Comparison of ENCODE assay signal across 11 mouse cellular contexts in the genomic region with DNA sequence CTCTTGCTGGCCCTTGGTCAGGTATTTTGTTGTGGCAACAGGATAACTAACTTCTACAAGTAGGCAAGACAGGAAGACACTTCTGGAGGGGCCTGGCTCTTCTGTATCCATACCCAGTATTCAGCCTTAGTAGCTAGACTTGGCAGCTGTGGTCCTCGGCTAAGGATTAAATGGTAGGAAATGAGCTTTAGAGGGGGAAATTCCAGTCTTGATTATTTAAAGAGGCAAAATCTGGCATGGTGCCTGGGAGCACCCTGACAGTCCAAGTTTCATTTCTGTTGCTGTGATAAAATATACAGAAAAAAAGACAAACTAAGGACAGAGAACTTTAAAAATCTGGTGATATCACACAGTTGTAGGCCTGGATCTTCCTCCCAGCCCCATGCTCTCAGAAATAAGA. TPM values are rescaled to one million over a fixed set of nuclear protein-coding genes. Genes with fewer than 3 reads are reported as not detected.
DNase-seq lines count a peak whose midpoint lies in the region; ATAC-seq and TF ChIP-seq lines count a peak whose summit lies in the region.
"Had no signal": no experiment of that assay in that cellular context is flagged by ENCODE, and none has a peak within 500 bp of the region (broad histone marks: within the 10 kb centered on the region; RNA-seq: fewer than 3 reads in every experiment).

No protein-coding gene starts in this region.

- no peak for DNase-seq in intestine, embryonic 14.5 days (ENCODE audit: low spot score)
- DNase-seq in MEL (ENCODE audit: low read depth, low spot score), result no peak
- peak; percentile 67 to 83 for DNase-seq in left cerebral cortex, postnatal 25 days (ENCODE audit: low spot score in 2 of 2)
- DNase-seq in thymus, postnatal 0 days (ENCODE audit: low spot score), result no peak
- DNase-seq in forebrain, embryonic 10.5 days (ENCODE audit: extremely low spot score, low spot score), result no peak
- DNase-seq in midbrain, postnatal 0 days (ENCODE audit: low spot score), result no peak
- DNase-seq: midbrain, embryonic 14.5 days had no signal

- H3K9ac ChIP-seq in intestine, embryonic 14.5 days (ENCODE audit: low read length), result no peak overlapping the region
- no peak overlapping the region for H3K9ac ChIP-seq in intestine, postnatal 0 days (ENCODE audit: low read depth, low read length)
- H3K9ac ChIP-seq in MEL (ENCODE audit: control insufficient read depth, low read depth, low read length, poor library complexity, severe bottlenecking), result no peak overlapping the region
- H3K9ac ChIP-seq in heart, embryonic 14.5 days (ENCODE audit: low read length), result no peak overlapping the region
- H3K9ac ChIP-seq in midbrain, postnatal 0 days (replicated peaks; ENCODE audit: low read length, poor library complexity, severe bottlenecking), result no peak overlapping the region

- no peaks in the 10 kb centered on the region for H3K36me3 ChIP-seq in intestine, embryonic 14.5 days (ENCODE audit: control insufficient read depth, insufficient read depth, low read length)
- no peaks in the 10 kb centered on the region for H3K36me3 ChIP-seq in intestine, postnatal 0 days (ENCODE audit: control insufficient read depth, insufficient read depth)
- H3K36me3 ChIP-seq in MEL (ENCODE audit: control insufficient read depth in 1 of 2, insufficient read depth in 2 of 2, low read length in 2 of 2), result peaks cover 0 to 25% of the 10 kb centered on the region in 2 experiments; a peak in 2 of 4 replicates
- H3K36me3 ChIP-seq in heart, embryonic 14.5 days (ENCODE audit: control insufficient read depth, insufficient read depth, low read length), result no peaks in the 10 kb centered on the region
- H3K36me3 ChIP-seq in forebrain, embryonic 10.5 days (replicated peaks), result no peaks in the 10 kb centered on the region
- H3K36me3 ChIP-seq in midbrain, postnatal 0 days (ENCODE audit: insufficient read depth, low read length), result no peaks in the 10 kb centered on the region

- peaks cover 5% of the 10 kb centered on the region; the same call in 1 of the 2 replicates for H3K4me1 ChIP-seq in intestine, embryonic 14.5 days (replicated peaks; ENCODE audit: control insufficient read depth, insufficient read depth, low read length)
- H3K4me1 ChIP-seq in intestine, postnatal 0 days (replicated peaks; ENCODE audit: control insufficient read depth, insufficient read depth, low read length), result no peaks in the 10 kb centered on the region
- peaks cover 16 to 39% of the 10 kb centered on the region in 2 experiments for H3K4me1 ChIP-seq in MEL (ENCODE audit: control insufficient read depth in 1 of 2, insufficient read depth in 2 of 2, low read length in 2 of 2)
- H3K4me1 ChIP-seq in heart, embryonic 14.5 days (ENCODE audit: control insufficient read depth in 2 of 2, insufficient read depth in 2 of 2, low read length in 2 of 2), result peaks cover 4 to 8% of the 10 kb centered on the region in 2 experiments; a peak in 3 of 4 replicates
- H3K4me1 ChIP-seq in forebrain, embryonic 10.5 days, result no peaks in the 10 kb centered on the region
- no peaks in the 10 kb centered on the region for H3K4me1 ChIP-seq in midbrain, postnatal 0 days (ENCODE audit: insufficient read depth, low read length)

- H3K4me2 ChIP-seq in intestine, embryonic 14.5 days (ENCODE audit: low read length), result no peak overlapping the region
- H3K4me2 ChIP-seq in intestine, postnatal 0 days (replicated peaks; ENCODE audit: low read depth), result no peak overlapping the region
- no peak overlapping the region for H3K4me2 ChIP-seq in heart, embryonic 14.5 days (ENCODE audit: low read length)
- H3K4me2 ChIP-seq in midbrain, postnatal 0 days (ENCODE audit: low read depth, low read length, poor library complexity, severe bottlenecking), result no peak overlapping the region

- no peaks in the 10 kb centered on the region for H3K27me3 ChIP-seq in intestine, embryonic 14.5 days (replicated peaks; ENCODE audit: control insufficient read depth, insufficient read depth, low read length)
- H3K27me3 ChIP-seq in intestine, postnatal 0 days (replicated peaks; ENCODE audit: control insufficient read depth, insufficient read depth, low read length), result no peaks in the 10 kb centered on the region
- H3K27me3 ChIP-seq in MEL (ENCODE audit: control insufficient read depth in 1 of 2, insufficient read depth in 2 of 2, low read length in 2 of 2), result no peaks in the 10 kb centered on the region
- H3K27me3 ChIP-seq in heart, embryonic 14.5 days (ENCODE audit: control insufficient read depth, insufficient read depth, low read length), result no peaks in the 10 kb centered on the region
- no peaks in the 10 kb centered on the region for H3K27me3 ChIP-seq in forebrain, embryonic 10.5 days (ENCODE audit: poor library complexity, severe bottlenecking)
- no peaks in the 10 kb centered on the region for H3K27me3 ChIP-seq in midbrain, postnatal 0 days (ENCODE audit: insufficient read depth, low read length)

- ATAC-seq in intestine, embryonic 14.5 days (replicated peaks; ENCODE audit: low FRiP score, low TSS enrichment, low read depth), result no peak
- ATAC-seq in intestine, postnatal 0 days, result no peak
- no peak for ATAC-seq in heart, embryonic 14.5 days (ENCODE audit: insufficient number of reproducible peaks, insufficient read depth, low FRiP score, low read depth)
- no peak for ATAC-seq in midbrain, postnatal 0 days (ENCODE audit: low FRiP score)

- TF ChIP-seq CTCF in intestine, postnatal 0 days (IDR thresholded peaks at IDR 0.05; ENCODE audit: low read depth), result no peak
- no peak for TF ChIP-seq CTCF in MEL (IDR thresholded peaks at IDR 0.05 in 2 of 3, conservative IDR thresholded peaks at IDR 0.05 in 1 of 3; ENCODE audit: control insufficient read depth in 1 of 3, insufficient read depth in 1 of 3, low read depth in 2 of 3, low read length in 3 of 3, poor library complexity in 1 of 3, severe bottlenecking in 1 of 3)
- TF ChIP-seq CTCF in midbrain, postnatal 0 days (IDR thresholded peaks at IDR 0.05), result no peak

- TF ChIP-seq RAD21 in MEL (IDR thresholded peaks at IDR 0.05; ENCODE audit: low read depth, low read length), result no peak

- no peak for TF ChIP-seq POLR2A in MEL (IDR thresholded peaks at IDR 0.05; ENCODE audit: control insufficient read depth in 1 of 2, insufficient read depth in 1 of 2, low read depth in 1 of 2, low read length in 2 of 2, poor library complexity in 1 of 2)

- 0 out of 2 replicates have a peak overlapping the region, but pooled peaks have one; percentile 35 for H3K27ac ChIP-seq in intestine, embryonic 14.5 days (ENCODE audit: low read depth)
- no peak overlapping the region for H3K27ac ChIP-seq in intestine, postnatal 0 days (ENCODE audit: low read depth, low read length)
- peak overlapping the region; percentile 10; the same call in 1 of the 2 replicates for H3K27ac ChIP-seq in MEL (ENCODE audit: control insufficient read depth, low read depth, low read length)
- peak overlapping the region; percentile 41 to 44; a peak in 1 of 4 replicates for H3K27ac ChIP-seq in heart, embryonic 14.5 days (replicated peaks in 1 of 2; ENCODE audit: control insufficient read depth in 1 of 2, insufficient read depth in 1 of 2, low read depth in 2 of 2, low read length in 2 of 2)
- H3K27ac ChIP-seq in forebrain, embryonic 10.5 days, result no peak overlapping the region
- H3K27ac ChIP-seq in midbrain, postnatal 0 days (ENCODE audit: low read depth, low read length), result no peak overlapping the region

- no peaks in the 10 kb centered on the region for H3K9me3 ChIP-seq in intestine, embryonic 14.5 days (ENCODE audit: control insufficient read depth, low read length)
- no peaks in the 10 kb centered on the region for H3K9me3 ChIP-seq in intestine, postnatal 0 days (ENCODE audit: control insufficient read depth)
- no peaks in the 10 kb centered on the region for H3K9me3 ChIP-seq in MEL (replicated peaks; ENCODE audit: insufficient read depth, low read length)
- H3K9me3 ChIP-seq in heart, embryonic 14.5 days (ENCODE audit: control insufficient read depth, low read length), result no peaks in the 10 kb centered on the region
- no peaks in the 10 kb centered on the region for H3K9me3 ChIP-seq in forebrain, embryonic 10.5 days
- H3K9me3 ChIP-seq in midbrain, postnatal 0 days (ENCODE audit: low read length), result no peaks in the 10 kb centered on the region
- H3K9me3 ChIP-seq: G1E had no signal

- 25% methylated on average over 1 of the region's 1 CpGs for WGBS in intestine, embryonic 14.5 days
- 49% methylated on average over 1 of the region's 1 CpGs for WGBS in intestine, postnatal 0 days
- 19% methylated on average over 1 of the region's 1 CpGs for WGBS in heart, embryonic 14.5 days
- WGBS in forebrain, embryonic 10.5 days, result 85% methylated on average over 1 of the region's 1 CpGs
- 62% methylated on average over 1 of the region's 1 CpGs for WGBS in midbrain, postnatal 0 days

- H3K79me2 ChIP-seq in MEL (ENCODE audit: control insufficient read depth, insufficient read depth, low read length, poor library complexity), result peaks cover under 1% of the 10 kb centered on the region; the same call in 1 of the 2 replicates

- peak in 1 of 2 experiments; percentile 15; a peak in 1 of 4 replicates for TF ChIP-seq EP300 in MEL (IDR thresholded peaks at IDR 0.05; ENCODE audit: low read depth in 1 of 2, low read length in 2 of 2)

- H3K4me3 ChIP-seq in intestine, embryonic 14.5 days (ENCODE audit: low read depth, low read length), result no peak overlapping the region
- no peak overlapping the region for H3K4me3 ChIP-seq in intestine, postnatal 0 days (ENCODE audit: low read depth, low read length)
- H3K4me3 ChIP-seq in MEL (ENCODE audit: control insufficient read depth in 1 of 2, insufficient read depth in 1 of 2, low read depth in 2 of 2, low read length in 2 of 2), result no peak overlapping the region
- no peak overlapping the region for H3K4me3 ChIP-seq in heart, embryonic 14.5 days (ENCODE audit: control insufficient read depth in 1 of 2, insufficient read depth in 1 of 2, low read depth in 1 of 2, low read length in 2 of 2)
- H3K4me3 ChIP-seq in forebrain, embryonic 10.5 days, result no peak overlapping the region
- H3K4me3 ChIP-seq in midbrain, postnatal 0 days (ENCODE audit: low read depth, low read length), result no peak overlapping the region
- H3K4me3 ChIP-seq: erythroblast, embryonic 14.5 days had no signal

- intact Hi-C loops in left cerebral cortex, postnatal 25 days (cut with DNase I), result no loop called here

RNA-seq across cellular contexts. Expression of a gene that starts 20.0 kb away (rescaled TPM):
- 8.5 and 9.7 TPM in 2 replicates for polyA plus RNA-seq in intestine, embryonic 14.5 days (2014; fragmentation: Nextera tagmentation; extraction: Ambion mirVana)
- polyA plus RNA-seq in intestine, postnatal 0 days (2015; fragmentation: Nextera tagmentation; extraction: Ambion mirVana), result 7.3 and 7.7 TPM in 2 replicates
- total RNA-seq in MEL (2012; rRNA removed), result 19.7 and 21.8 TPM in 2 replicates
- polyA plus RNA-seq in MEL (2012; ENCODE audit: insufficient read depth in 1 of 2, insufficient read length in 2 of 2, low read depth in 1 of 2, low replicate concordance in 2 of 2, missing spikeins in 1 of 2), result 10 to 100 TPM; 22.8 to 75.8 TPM
- polyA plus RNA-seq in heart, embryonic 14.5 days (2014; fragmentation: Nextera tagmentation; extraction: Ambion mirVana), result 8.1 and 8.4 TPM in 2 replicates
- 1 to 10 TPM; 3.0 to 3.9 TPM for total RNA-seq in left cerebral cortex, postnatal 25 days (2021)
- 13.0 and 18.0 TPM in 2 replicates for polyA plus RNA-seq in thymus, postnatal 0 days (2015; fragmentation: Nextera tagmentation; extraction: Ambion mirVana)
- polyA plus RNA-seq in forebrain, embryonic 10.5 days (2016; fragmentation: Nextera tagmentation; extraction: Ambion mirVana), result 4.6 and 5.0 TPM in 2 replicates
- total RNA-seq in midbrain, postnatal 0 days (2014; rRNA removed), result 3.7 and 5.4 TPM in 2 replicates
- polyA plus RNA-seq in midbrain, postnatal 0 days (2015; fragmentation: Nextera tagmentation; extraction: Ambion mirVana), result 1.2 and 1.4 TPM in 2 replicates

RNA-seq across cellular contexts. Expression of a gene that starts 24.0 kb away (rescaled TPM):
- polyA plus RNA-seq in intestine, embryonic 14.5 days (2014; fragmentation: Nextera tagmentation; extraction: Ambion mirVana), result 0.34 and 0.36 TPM in 2 replicates
- polyA plus RNA-seq in intestine, postnatal 0 days (2015; fragmentation: Nextera tagmentation; extraction: Ambion mirVana), result 0.20 and 0.22 TPM in 2 replicates
- 0.04 and 0.13 TPM in 2 replicates for total RNA-seq in MEL (2012; rRNA removed)
- polyA plus RNA-seq in MEL (2012; ENCODE audit: insufficient read depth in 1 of 2, insufficient read length in 2 of 2, low read depth in 1 of 2, low replicate concordance in 2 of 2, missing spikeins in 1 of 2), result under 1 TPM in 1 of 2 experiments, not detected in 1; 0.11 TPM
- 0.93 and 1.0 TPM in 2 replicates for polyA plus RNA-seq in heart, embryonic 14.5 days (2014; fragmentation: Nextera tagmentation; extraction: Ambion mirVana)
- under 1 TPM; 0.55 to 0.99 TPM for total RNA-seq in left cerebral cortex, postnatal 25 days (2021)
- 0.05 and 0.12 TPM in 2 replicates for polyA plus RNA-seq in thymus, postnatal 0 days (2015; fragmentation: Nextera tagmentation; extraction: Ambion mirVana)
- 0.10 and 0.17 TPM in 2 replicates for polyA plus RNA-seq in forebrain, embryonic 10.5 days (2016; fragmentation: Nextera tagmentation; extraction: Ambion mirVana)
- total RNA-seq in midbrain, postnatal 0 days (2014; rRNA removed), result 3.3 and 3.7 TPM in 2 replicates
- 0.06 and 0.30 TPM in 2 replicates for polyA plus RNA-seq in midbrain, postnatal 0 days (2015; fragmentation: Nextera tagmentation; extraction: Ambion mirVana)
- polyA plus RNA-seq: erythroblast, embryonic 14.5 days had no signal

RNA-seq across cellular contexts. Expression of a gene that starts 50.1 kb away (rescaled TPM):
- 188 and 189 TPM in 2 replicates for polyA plus RNA-seq in intestine, embryonic 14.5 days (2014; fragmentation: Nextera tagmentation; extraction: Ambion mirVana)
- 229 and 232 TPM in 2 replicates for polyA plus RNA-seq in intestine, postnatal 0 days (2015; fragmentation: Nextera tagmentation; extraction: Ambion mirVana)
- total RNA-seq in MEL (2012; rRNA removed), result 137 and 154 TPM in 2 replicates
- 100 to 1,000 TPM; 211 to 218 TPM for polyA plus RNA-seq in MEL (2012; ENCODE audit: insufficient read depth in 1 of 2, insufficient read length in 2 of 2, low read depth in 1 of 2, low replicate concordance in 2 of 2, missing spikeins in 1 of 2)
- polyA plus RNA-seq in heart, embryonic 14.5 days (2014; fragmentation: Nextera tagmentation; extraction: Ambion mirVana), result 117 and 120 TPM in 2 replicates
- 100 to 1,000 TPM; 304 to 317 TPM for total RNA-seq in left cerebral cortex, postnatal 25 days (2021)
- polyA plus RNA-seq in thymus, postnatal 0 days (2015; fragmentation: Nextera tagmentation; extraction: Ambion mirVana), result 135 and 145 TPM in 2 replicates
- polyA plus RNA-seq in forebrain, embryonic 10.5 days (2016; fragmentation: Nextera tagmentation; extraction: Ambion mirVana), result 195 and 198 TPM in 2 replicates
- total RNA-seq in midbrain, postnatal 0 days (2014; rRNA removed), result 139 and 144 TPM in 2 replicates
- polyA plus RNA-seq in midbrain, postnatal 0 days (2015; fragmentation: Nextera tagmentation; extraction: Ambion mirVana), result 308 and 311 TPM in 2 replicates

RNA-seq across cellular contexts. Expression of a gene that starts 53.1 kb away (rescaled TPM):
- 0.81 and 1.3 TPM in 2 replicates for polyA plus RNA-seq in intestine, embryonic 14.5 days (2014; fragmentation: Nextera tagmentation; extraction: Ambion mirVana)
- polyA plus RNA-seq in intestine, postnatal 0 days (2015; fragmentation: Nextera tagmentation; extraction: Ambion mirVana), result 42.9 and 45.0 TPM in 2 replicates
- total RNA-seq in MEL (2012; rRNA removed), result not detected in 2 replicates
- not detected for polyA plus RNA-seq in MEL (2012; ENCODE audit: insufficient read depth in 1 of 2, insufficient read length in 2 of 2, low read depth in 1 of 2, low replicate concordance in 2 of 2, missing spikeins in 1 of 2)
- not detected in 2 replicates for polyA plus RNA-seq in heart, embryonic 14.5 days (2014; fragmentation: Nextera tagmentation; extraction: Ambion mirVana)
- total RNA-seq in left cerebral cortex, postnatal 25 days (2021), result not detected
- polyA plus RNA-seq in thymus, postnatal 0 days (2015; fragmentation: Nextera tagmentation; extraction: Ambion mirVana), result 0.36 and 0.46 TPM in 2 replicates
- not detected in 2 replicates for polyA plus RNA-seq in forebrain, embryonic 10.5 days (2016; fragmentation: Nextera tagmentation; extraction: Ambion mirVana)
- total RNA-seq in midbrain, postnatal 0 days (2014; rRNA removed), result not detected in 2 replicates
- not detected in 2 replicates for polyA plus RNA-seq in midbrain, postnatal 0 days (2015; fragmentation: Nextera tagmentation; extraction: Ambion mirVana)
- total RNA-seq: G1E had no signal
- polyA plus RNA-seq: erythroblast, embryonic 14.5 days; G1E; midbrain, embryonic 14.5 days had no signal

Comparison
In these comparisons a context has a peak if more than half of its experiments do, and no peak if none do; other contexts are left out.
1. H3K27ac ChIP-seq: peak in intestine, embryonic 14.5 days (single experiment), MEL (single experiment) and heart, embryonic 14.5 days (2 of 2); none in intestine, postnatal 0 days (single experiment), forebrain, embryonic 10.5 days (single experiment) and midbrain, postnatal 0 days (single experiment).
2. DNase-seq: peak in left cerebral cortex, postnatal 25 days (2 of 2); none in intestine, embryonic 14.5 days (single experiment), MEL (single experiment), thymus, postnatal 0 days (single experiment), forebrain, embryonic 10.5 days (single experiment) and midbrain, postnatal 0 days (single experiment).